Mouse (Mus musculus) olfactory bulb, adult 2 months (tissue): ENCODE results near the gene Pola2. TPM values are rescaled to one million over a fixed set of nuclear protein-coding genes. Genes with fewer than 3 reads are reported as not detected.

Source experiments
- H3K27ac ChIP-seq: fragments of 200-500 bp; 2 replicates; pipeline ENCODE4 v1.5.1; 2012; ENCODE audit warnings: low read depth, low read length; ENCODE audit not compliant: insufficient read depth
- H3K4me1 ChIP-seq: fragments of 200-500 bp; 2 replicates; pipeline ENCODE4 v1.6.1; 2012; ENCODE audit warnings: low read length; ENCODE audit not compliant: control insufficient read depth, insufficient read depth
- H3K4me3 ChIP-seq: fragments of 200-500 bp; 2 replicates; pipeline ENCODE4 v1.5.1; 2012; ENCODE audit warnings: mild to moderate bottlenecking, low read depth, low read length, moderate library complexity; ENCODE audit not compliant: insufficient read depth
- CTCF ChIP-seq: fragments of 200-500 bp; IDR thresholded peaks from 2 replicates; pipeline ENCODE4 v1.5.1; 2012; ENCODE audit warnings: low read depth, mild to moderate bottlenecking, low read length, moderate library complexity; ENCODE audit not compliant: insufficient read depth
- POLR2A ChIP-seq: fragments of 200-500 bp; IDR thresholded peaks from 2 replicates; pipeline ENCODE4 v1.6.1; 2012; ENCODE audit warnings: mild to moderate bottlenecking, low read depth, low read length, moderate library complexity; ENCODE audit not compliant: insufficient read depth
- WGBS: fragments of 180-500 bp; shearing (Covaris S2); methylation state at CpG from one replicate; pipeline ENCODE4 v1.1.7; 2018; 5-methylcytosine and 5-hydroxymethylcytosine counted together
- polyA plus RNA-seq: library from polyadenylated mRNA; stranded (reverse); fragments of >200 nt; gene quantifications from 2 replicates; pipeline ENCODE4 v1.2.4, GENCODE M21; 2012; ENCODE audit warnings: low replicate concordance; ENCODE audit not compliant: missing spikeins, insufficient read depth, insufficient read length

Gene Pola2
- polyA plus RNA-seq, 1 experiment: not detected

- TF ChIP-seq CTCF (no peak), POLR2A (peak; percentile 93)
- under 1% methylated on average over 36 of the region's 36 CpGs for WGBS
- no peak within 1 kb of the TSS for H3K27ac ChIP-seq
- H3K4me1 ChIP-seq: peaks cover 21% of the 10 kb centered on the region
- peak within 1 kb of the TSS; percentile 68 for H3K4me3 ChIP-seq
These were observed 69.9 kb downstream of the Pola2 start, which contains the start of gene Tigd3 for GRCm38 (mm10) chr19:5894002-5894678. Gene Tigd3, minus strand, starts transcription at chr19:5894149.

- WGBS: 5% methylated on average over 23 of the region's 31 CpGs
- Histone ChIP-seq H3K4me3 (peak overlapping the region; percentile 68), H3K27ac (no peak overlapping the region), H3K4me1 (peaks cover 21% of the 10 kb centered on the region)
- TF ChIP-seq CTCF: no peak
- TF ChIP-seq POLR2A: no peak
These were observed 70.6 kb downstream of the Pola2 start for GRCm38 (mm10) chr19:5893282-5894001.

- peak overlapping the region; percentile 68; the same call in 1 of the 2 replicates for H3K4me3 ChIP-seq
- H3K27ac ChIP-seq: no peak overlapping the region
- WGBS: 74% methylated on average over 13 of the region's 13 CpGs
- TF ChIP-seq CTCF (no peak), POLR2A (no peak)
- peaks cover 21% of the 10 kb centered on the region for H3K4me1 ChIP-seq
These were observed 71.3 kb downstream of the Pola2 start for GRCm38 (mm10) chr19:5892735-5893134.

- Histone ChIP-seq H3K4me3 (no peak overlapping the region), H3K4me1 (peaks cover 21% of the 10 kb centered on the region), H3K27ac (no peak overlapping the region)
- TF ChIP-seq CTCF (no peak), POLR2A (no peak)
- WGBS: 91% methylated on average over 7 of the region's 7 CpGs
These were observed 71.7 kb downstream of the Pola2 start for GRCm38 (mm10) chr19:5892262-5892661.

GRCm38 (mm10) chr19:5891521-5892258 is 72.3 kb downstream of the Pola2 start:
- Histone ChIP-seq H3K27ac (no peak overlapping the region), H3K4me3 (no peak overlapping the region), H3K4me1 (peaks cover 21% of the 10 kb centered on the region)
- WGBS: 87% methylated on average over 12 of the region's 12 CpGs
- TF ChIP-seq CTCF (no peak), POLR2A (no peak)

Other genes with a start within 250 kb of the Pola2 start
- gene Ehbp1l1, start 237.9 kb downstream of the Pola2 start, polyA plus RNA-seq: not detected in 2 replicates
- gene Fam89b, start 234.5 kb downstream of the Pola2 start, polyA plus RNA-seq: not detected in 2 replicates
- gene Ltbp3, start 223.3 kb downstream of the Pola2 start, polyA plus RNA-seq: not detected in 2 replicates
- not detected in 2 replicates for gene Scyl1, start 192.8 kb downstream of the Pola2 start, polyA plus RNA-seq
- gene Frmd8, start 88.9 kb downstream of the Pola2 start, polyA plus RNA-seq: not detected in 2 replicates
- gene Slc25a45, start 86.4 kb downstream of the Pola2 start, polyA plus RNA-seq: not detected in 2 replicates
- gene Tigd3, start 70.1 kb downstream of the Pola2 start, polyA plus RNA-seq: not detected in 2 replicates
- gene Dpf2, start 51.2 kb downstream of the Pola2 start, polyA plus RNA-seq: not detected in 2 replicates
- gene Cdc42ep2, start 39.4 kb downstream of the Pola2 start, polyA plus RNA-seq: not detected in 2 replicates
- not detected in 2 replicates for gene Slc22a20, start 21.9 kb upstream of the Pola2 start, polyA plus RNA-seq
- not detected in 2 replicates for gene Capn1, start 51.7 kb upstream of the Pola2 start, polyA plus RNA-seq
- gene Syvn1, start 82.4 kb upstream of the Pola2 start, polyA plus RNA-seq: not detected in 2 replicates
- gene Mrpl49, start 93.6 kb upstream of the Pola2 start, polyA plus RNA-seq: not detected in 2 replicates
- gene Fau, start 93.6 kb upstream of the Pola2 start, polyA plus RNA-seq: 1,126 and 1,387 TPM in 2 replicates
- gene Znhit2, start 97.0 kb upstream of the Pola2 start, polyA plus RNA-seq: not detected in 2 replicates
- not detected in 2 replicates for gene Tm7sf2, start 104.2 kb upstream of the Pola2 start, polyA plus RNA-seq
- not detected in 2 replicates for gene Vps51, start 113.0 kb upstream of the Pola2 start, polyA plus RNA-seq
- not detected in 2 replicates for gene Tmem262, start 115.8 kb upstream of the Pola2 start, polyA plus RNA-seq
- gene Gm28374, start 118.1 kb upstream of the Pola2 start, polyA plus RNA-seq: not detected in 2 replicates
- gene Zfpl1, start 120.8 kb upstream of the Pola2 start, polyA plus RNA-seq: not detected in 2 replicates
- gene Cdca5, start 120.8 kb upstream of the Pola2 start, polyA plus RNA-seq: not detected in 2 replicates
- not detected in 2 replicates for gene AC131692.1, start 130.2 kb upstream of the Pola2 start, polyA plus RNA-seq
- gene Naaladl1, start 141.6 kb upstream of the Pola2 start, polyA plus RNA-seq: not detected in 2 replicates
- not detected in 2 replicates for gene Sac3d1, start 154.4 kb upstream of the Pola2 start, polyA plus RNA-seq
- gene Snx15, start 164.1 kb upstream of the Pola2 start, polyA plus RNA-seq: not detected in 2 replicates
- not detected in 2 replicates for gene Batf2, start 176.8 kb upstream of the Pola2 start, polyA plus RNA-seq
- not detected in 2 replicates for gene Arl2, start 177.3 kb upstream of the Pola2 start, polyA plus RNA-seq
- not detected in 2 replicates for gene Majin, start 220.2 kb upstream of the Pola2 start, polyA plus RNA-seq